Mouse (Mus musculus): ENCODE measurements at regions not wholly inside any gene's neighbourhood (a gene's known extent, or its start where the extent isn't known, plus 50 kb on each side); places are given as distances from the start of the nearest gene placed in this dataset.

DNA sequence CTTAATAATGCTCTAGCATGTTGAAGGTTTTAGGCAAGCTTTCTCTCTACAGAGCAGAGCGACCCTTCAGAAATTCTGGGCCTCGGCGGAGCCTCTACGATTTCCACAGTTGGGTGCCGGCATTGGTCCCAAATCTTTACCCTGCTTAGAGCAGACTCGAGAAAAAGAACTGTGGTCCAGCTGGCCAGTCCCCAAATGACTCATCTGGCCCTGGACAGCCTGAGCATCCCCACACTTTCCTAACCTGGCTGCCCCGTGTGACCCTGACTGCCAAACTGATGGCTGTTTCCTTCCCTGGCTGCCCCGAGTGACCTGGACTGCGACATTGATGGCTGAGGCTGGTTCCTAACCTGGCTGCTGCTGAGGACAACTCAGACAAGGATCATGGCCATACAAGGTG, 191.0 kb upstream of the Bmper start:
- TF ChIP-seq EP300 (IDR thresholded peaks at IDR 0.05; ENCODE audit: low read depth) (no peak), CTCF (IDR thresholded peaks at IDR 0.05; ENCODE audit: low read depth) (no peak)

Data from liver, embryonic 14.5 days (tissue).